Mouse (Mus musculus): ENCODE measurements around the gene Hacd2. TPM values are rescaled to one million over a fixed set of nuclear protein-coding genes. Genes with fewer than 3 reads are reported as not detected.

The Hacd2 gene
- polyA plus RNA-seq, 1 experiment from 2014 or later, result 25.2 TPM

GRCm38 (mm10) chr16:35013501-35013900, 8.7 kb upstream of the Hacd2 start:
- no peaks in the 10 kb centered on the region for H3K36me3 ChIP-seq (replicated peaks; ENCODE audit: control insufficient read depth, insufficient read depth, low read depth, low read length)
- DNase-seq (ENCODE audit: low spot score) (no peak), ATAC-seq (replicated peaks; ENCODE audit: insufficient number of reproducible peaks, low FRiP score, low TSS enrichment, low read depth) (no peak)
- no peaks in the 10 kb centered on the region for H3K9me3 ChIP-seq (replicated peaks; ENCODE audit: control insufficient read depth, low read length)
- H3K27ac ChIP-seq (replicated peaks; ENCODE audit: low read depth, low read length), result no peak overlapping the region
- no peaks in the 10 kb centered on the region for H3K4me1 ChIP-seq (ENCODE audit: control insufficient read depth, insufficient read depth, low read length)
- no peaks in the 10 kb centered on the region for H3K27me3 ChIP-seq (ENCODE audit: control insufficient read depth, insufficient read depth, low read length)
- no peak overlapping the region for H3K9ac ChIP-seq (replicated peaks; ENCODE audit: low read length)
- no peak overlapping the region for H3K4me3 ChIP-seq (ENCODE audit: low read depth, low read length)
- WGBS, result 91% methylated on average over 2 of the region's 2 CpGs
- H3K4me2 ChIP-seq (ENCODE audit: low read depth, low read length), result no peak overlapping the region

- Histone ChIP-seq H3K27me3 (ENCODE audit: control insufficient read depth, insufficient read depth, low read length) (no peaks in the 10 kb centered on the region), H3K4me3 (ENCODE audit: low read depth, low read length) (no peak overlapping the region), H3K9me3 (replicated peaks; ENCODE audit: control insufficient read depth, low read length) (no peaks in the 10 kb centered on the region), H3K36me3 (replicated peaks; ENCODE audit: control insufficient read depth, insufficient read depth, low read depth, low read length) (no peaks in the 10 kb centered on the region), H3K4me2 (ENCODE audit: low read depth, low read length) (no peak overlapping the region), H3K27ac (replicated peaks; ENCODE audit: low read depth, low read length) (no peak overlapping the region), H3K4me1 (ENCODE audit: control insufficient read depth, insufficient read depth, low read length) (no peaks in the 10 kb centered on the region), H3K9ac (replicated peaks; ENCODE audit: low read length) (no peak overlapping the region)
- no peak for DNase-seq (ENCODE audit: low spot score)
- WGBS, result 71% methylated on average over 3 of the region's 3 CpGs
- no peak for ATAC-seq (replicated peaks; ENCODE audit: insufficient number of reproducible peaks, low FRiP score, low TSS enrichment, low read depth)
Observed at GRCm38 (mm10) chr16:35016491-35016890, 5.7 kb upstream of the Hacd2 start.

GRCm38 (mm10) chr16:35018470-35018974, 3.7 kb upstream of the Hacd2 start:
- ATAC-seq (replicated peaks; ENCODE audit: insufficient number of reproducible peaks, low FRiP score, low TSS enrichment, low read depth), result no peak
- Histone ChIP-seq H3K9ac (replicated peaks; ENCODE audit: low read length) (no peak overlapping the region), H3K4me1 (ENCODE audit: control insufficient read depth, insufficient read depth, low read length) (no peaks in the 10 kb centered on the region), H3K4me3 (ENCODE audit: low read depth, low read length) (no peak overlapping the region), H3K27ac (replicated peaks; ENCODE audit: low read depth, low read length) (no peak overlapping the region), H3K4me2 (ENCODE audit: low read depth, low read length) (no peak overlapping the region), H3K27me3 (ENCODE audit: control insufficient read depth, insufficient read depth, low read length) (no peaks in the 10 kb centered on the region), H3K9me3 (replicated peaks; ENCODE audit: control insufficient read depth, low read length) (no peaks in the 10 kb centered on the region), H3K36me3 (replicated peaks; ENCODE audit: control insufficient read depth, insufficient read depth, low read depth, low read length) (no peaks in the 10 kb centered on the region)
- 94% methylated on average over 1 of the region's 1 CpGs for WGBS
- DNase-seq (ENCODE audit: low spot score), result no peak

GRCm38 (mm10) chr16:35021903-35022241, 356 bp upstream of the Hacd2 start:
- WGBS, result 53% methylated on average over 5 of the region's 5 CpGs
- peak overlapping the region; percentile 60; the same call in 1 of the 2 replicates for H3K4me2 ChIP-seq (ENCODE audit: low read depth, low read length)
- H3K27me3 ChIP-seq (ENCODE audit: control insufficient read depth, insufficient read depth, low read length), result no peaks in the 10 kb centered on the region
- H3K36me3 ChIP-seq (replicated peaks; ENCODE audit: control insufficient read depth, insufficient read depth, low read depth, low read length), result no peaks in the 10 kb centered on the region
- peak overlapping the region; percentile 80 for H3K4me3 ChIP-seq (ENCODE audit: low read depth, low read length)
- no peaks in the 10 kb centered on the region for H3K9me3 ChIP-seq (replicated peaks; ENCODE audit: control insufficient read depth, low read length)
- no peak for DNase-seq (ENCODE audit: low spot score)
- no peaks in the 10 kb centered on the region for H3K4me1 ChIP-seq (ENCODE audit: control insufficient read depth, insufficient read depth, low read length)
- ATAC-seq (replicated peaks; ENCODE audit: insufficient number of reproducible peaks, low FRiP score, low TSS enrichment, low read depth), result peak; percentile 40
- no peak overlapping the region for H3K27ac ChIP-seq (replicated peaks; ENCODE audit: low read depth, low read length)
- H3K9ac ChIP-seq (replicated peaks; ENCODE audit: low read length), result no peak overlapping the region

- Histone ChIP-seq H3K9me3 (replicated peaks; ENCODE audit: control insufficient read depth, low read length) (no peaks in the 10 kb centered on the region), H3K4me2 (ENCODE audit: low read depth, low read length) (peak overlapping the region; percentile 60), H3K4me3 (ENCODE audit: low read depth, low read length) (peak overlapping the region; percentile 80), H3K27me3 (ENCODE audit: control insufficient read depth, insufficient read depth, low read length) (no peaks in the 10 kb centered on the region), H3K9ac (replicated peaks; ENCODE audit: low read length) (peak overlapping the region; percentile 70), H3K36me3 (replicated peaks; ENCODE audit: control insufficient read depth, insufficient read depth, low read depth, low read length) (no peaks in the 10 kb centered on the region), H3K27ac (replicated peaks; ENCODE audit: low read depth, low read length) (no peak overlapping the region), H3K4me1 (ENCODE audit: control insufficient read depth, insufficient read depth, low read length) (no peaks in the 10 kb centered on the region)
- ATAC-seq (replicated peaks; ENCODE audit: insufficient number of reproducible peaks, low FRiP score, low TSS enrichment, low read depth) (no peak), DNase-seq (ENCODE audit: low spot score) (no peak)
- 6% methylated on average over 8 of the region's 8 CpGs for WGBS
Observed at GRCm38 (mm10) chr16:35023138-35023735, 1.0 kb downstream of the Hacd2 start.

- DNase-seq (ENCODE audit: low spot score) (no peak), ATAC-seq (replicated peaks; ENCODE audit: insufficient number of reproducible peaks, low FRiP score, low TSS enrichment, low read depth) (no peak)
- no peak overlapping the region for H3K4me2 ChIP-seq (ENCODE audit: low read depth, low read length)
- no peaks in the 10 kb centered on the region for H3K9me3 ChIP-seq (replicated peaks; ENCODE audit: control insufficient read depth, low read length)
- H3K9ac ChIP-seq (replicated peaks; ENCODE audit: low read length), result no peak overlapping the region
- no peak overlapping the region for H3K4me3 ChIP-seq (ENCODE audit: low read depth, low read length)
- WGBS, result 86% methylated on average over 5 of the region's 5 CpGs
- no peaks in the 10 kb centered on the region for H3K4me1 ChIP-seq (ENCODE audit: control insufficient read depth, insufficient read depth, low read length)
- no peaks in the 10 kb centered on the region for H3K36me3 ChIP-seq (replicated peaks; ENCODE audit: control insufficient read depth, insufficient read depth, low read depth, low read length)
- no peak overlapping the region for H3K27ac ChIP-seq (replicated peaks; ENCODE audit: low read depth, low read length)
- H3K27me3 ChIP-seq (ENCODE audit: control insufficient read depth, insufficient read depth, low read length), result no peaks in the 10 kb centered on the region
Observed at GRCm38 (mm10) chr16:35024300-35024699, 2.1 kb downstream of the Hacd2 start.

GRCm38 (mm10) chr16:35025347-35025746, 3.1 kb downstream of the Hacd2 start:
- ATAC-seq (replicated peaks; ENCODE audit: insufficient number of reproducible peaks, low FRiP score, low TSS enrichment, low read depth) (no peak), DNase-seq (ENCODE audit: low spot score) (no peak)
- H3K9me3 ChIP-seq (replicated peaks; ENCODE audit: control insufficient read depth, low read length), result no peaks in the 10 kb centered on the region
- no peaks in the 10 kb centered on the region for H3K27me3 ChIP-seq (ENCODE audit: control insufficient read depth, insufficient read depth, low read length)
- no peak overlapping the region for H3K9ac ChIP-seq (replicated peaks; ENCODE audit: low read length)
- H3K36me3 ChIP-seq (replicated peaks; ENCODE audit: control insufficient read depth, insufficient read depth, low read depth, low read length), result no peaks in the 10 kb centered on the region
- H3K4me2 ChIP-seq (ENCODE audit: low read depth, low read length), result no peak overlapping the region
- no peak overlapping the region for H3K4me3 ChIP-seq (ENCODE audit: low read depth, low read length)
- H3K4me1 ChIP-seq (ENCODE audit: control insufficient read depth, insufficient read depth, low read length), result no peaks in the 10 kb centered on the region
- no peak overlapping the region for H3K27ac ChIP-seq (replicated peaks; ENCODE audit: low read depth, low read length)
- WGBS, result 93% methylated on average over 4 of the region's 4 CpGs

- ATAC-seq (replicated peaks; ENCODE audit: insufficient number of reproducible peaks, low FRiP score, low TSS enrichment, low read depth), result no peak
- Histone ChIP-seq H3K27ac (replicated peaks; ENCODE audit: low read depth, low read length) (no peak overlapping the region), H3K4me3 (ENCODE audit: low read depth, low read length) (no peak overlapping the region), H3K9me3 (replicated peaks; ENCODE audit: control insufficient read depth, low read length) (no peaks in the 10 kb centered on the region), H3K36me3 (replicated peaks; ENCODE audit: control insufficient read depth, insufficient read depth, low read depth, low read length) (no peaks in the 10 kb centered on the region), H3K4me2 (ENCODE audit: low read depth, low read length) (no peak overlapping the region), H3K27me3 (ENCODE audit: control insufficient read depth, insufficient read depth, low read length) (no peaks in the 10 kb centered on the region), H3K4me1 (ENCODE audit: control insufficient read depth, insufficient read depth, low read length) (no peaks in the 10 kb centered on the region; the same call in none of the 2 replicates), H3K9ac (replicated peaks; ENCODE audit: low read length) (no peak overlapping the region)
- DNase-seq (ENCODE audit: low spot score), result no peak
- WGBS, result 94% methylated on average over 3 of the region's 3 CpGs
Observed at GRCm38 (mm10) chr16:35033241-35033640, 11.0 kb downstream of the Hacd2 start.
